Mouse (Mus musculus): ENCODE data around the gene Scaf11. TPM values are rescaled to one million over a fixed set of nuclear protein-coding genes. Genes with fewer than 3 reads are reported as not detected.

The Scaf11 gene
- total RNA-seq, 1 experiment from 2014 or later = 90.0 TPM

GRCm38 (mm10) chr15:96395071-96395470 lies 65.6 kb downstream of the Scaf11 start:
- DNase-seq = no peak

DNA sequence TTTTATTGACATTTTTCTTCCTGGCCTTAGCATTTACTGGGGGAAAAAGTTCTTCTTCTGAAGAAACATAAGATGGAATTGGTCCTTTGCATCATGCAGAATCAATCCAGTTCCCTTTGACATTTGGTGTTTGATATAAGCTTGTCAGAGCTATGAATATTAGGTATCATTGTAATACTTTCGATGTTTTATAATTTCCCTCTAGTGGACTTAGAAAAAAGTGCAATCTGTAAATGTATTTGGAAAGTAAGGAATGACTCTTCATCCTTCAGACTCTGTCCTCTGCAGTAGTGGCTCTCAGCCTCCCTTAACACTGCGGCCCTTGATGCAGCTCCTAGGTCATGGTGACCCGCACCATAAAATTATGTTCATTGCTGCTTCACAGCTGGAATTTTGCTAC lies 67.8 kb downstream of the Scaf11 start:
- no peak for DNase-seq

DNA sequence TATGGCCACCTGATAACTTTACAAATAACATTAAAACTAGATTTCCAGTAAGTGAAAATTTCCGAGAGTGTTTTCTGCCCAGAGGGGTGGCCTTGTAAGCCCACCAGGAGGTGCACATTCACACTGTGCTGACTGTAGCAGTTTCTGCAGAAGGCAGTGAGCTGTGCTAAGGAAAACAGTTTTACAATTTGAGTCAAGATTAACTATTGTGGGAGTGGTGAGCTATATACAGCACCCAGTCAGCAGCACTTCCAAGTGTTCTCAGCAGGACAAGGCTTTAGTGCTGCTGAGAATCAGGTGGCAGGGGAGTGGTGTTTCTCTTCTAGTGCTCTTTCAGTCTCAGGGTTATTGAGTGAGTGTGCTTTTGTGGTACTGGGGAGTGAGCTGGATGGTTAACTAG lies 72.1 kb downstream of the Scaf11 start:
- no peak for DNase-seq

GRCm38 (mm10) chr15:96382223-96382622 lies 78.4 kb downstream of the Scaf11 start:
- DNase-seq = no peak

GRCm38 (mm10) chr15:96377701-96378100 lies 82.9 kb downstream of the Scaf11 start:
- no peak for DNase-seq

GRCm38 (mm10) chr15:96377263-96377662 lies 83.4 kb downstream of the Scaf11 start:
- DNase-seq = peak; percentile 46

DNA sequence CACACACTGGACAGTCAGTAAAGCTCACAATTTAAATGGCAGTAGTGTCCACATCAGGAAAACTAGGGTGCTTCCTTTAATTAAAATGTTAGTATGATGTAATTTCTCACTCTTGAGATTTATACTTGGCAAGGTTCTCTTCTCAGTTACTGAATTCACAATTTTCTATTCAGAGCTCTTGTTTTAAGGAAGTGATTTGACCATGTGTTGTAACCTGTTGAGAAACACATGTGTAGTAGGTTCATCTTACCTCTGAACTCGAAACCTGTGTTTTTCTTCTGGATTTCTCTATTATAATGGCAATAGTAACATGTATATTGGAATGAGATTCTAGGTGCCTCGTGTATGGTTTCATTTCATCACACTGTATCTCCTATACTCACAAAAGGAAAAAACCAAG lies 84.4 kb downstream of the Scaf11 start:
- no peak for DNase-seq

- no peak for DNase-seq
These were observed 87.5 kb downstream of the Scaf11 start for GRCm38 (mm10) chr15:96373161-96373560.

- no peak for DNase-seq
These were observed 88.0 kb downstream of the Scaf11 start for GRCm38 (mm10) chr15:96372628-96373027.

GRCm38 (mm10) chr15:96371311-96371710 lies 89.3 kb downstream of the Scaf11 start:
- DNase-seq = no peak

- no peak for DNase-seq
These were observed 94.3 kb downstream of the Scaf11 start for GRCm38 (mm10) chr15:96366176-96366963.

DNA sequence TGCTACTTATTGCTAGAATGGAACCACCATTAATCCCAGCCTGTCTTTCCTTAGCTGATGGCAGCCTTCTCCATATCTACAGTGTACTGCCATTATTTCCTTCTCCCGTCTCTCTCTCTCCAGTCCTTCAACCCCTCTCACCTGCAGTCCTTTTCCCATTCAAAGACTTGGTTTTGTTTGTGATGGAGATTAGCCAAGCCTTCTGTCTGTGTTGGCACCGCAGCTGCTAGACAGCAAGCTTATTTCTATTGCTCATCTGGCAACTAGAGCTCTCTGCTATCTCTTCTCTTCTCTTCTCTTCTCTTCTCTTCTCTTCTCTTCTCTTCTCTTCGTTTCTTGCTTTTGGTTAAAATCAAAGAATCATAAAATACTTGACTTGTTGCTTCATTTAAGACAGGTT lies 95.3 kb downstream of the Scaf11 start:
- no peak for DNase-seq

Small RNA genes lying within 50 kb of the gene (microRNA-seq; reads per million reads assigned to microRNA genes)
- gene Gm25397 = 0 reads per million in 2 experiments

Other genes starting within 250 kb of the Scaf11 start
- 37.9 and 51.1 TPM in 2 replicates for gene Arid2, start 173.3 kb downstream of the Scaf11 start, total RNA-seq (2021)
- gene Slc38a1, start 182.1 kb upstream of the Scaf11 start, total RNA-seq (2021) = 28.1 and 29.7 TPM in 2 replicates
- gene Slc38a2, start 238.9 kb upstream of the Scaf11 start, total RNA-seq (2021) = 150 and 180 TPM in 2 replicates

All from adrenal gland, postnatal 25 days (tissue).